8 mouse cellular contexts compared by ENCODE assay signal in genomic region chr6:5401394-5401793, GRCm38 (mm10). TPM values are rescaled to one million over a fixed set of nuclear protein-coding genes. Genes with fewer than 3 reads are reported as not detected.
DNase-seq lines count a peak whose midpoint lies in the region; ATAC-seq and TF ChIP-seq lines count a peak whose summit lies in the region.

No protein-coding gene starts in this region.

- no peak overlapping the region for H3K4me3 ChIP-seq in lung, embryonic 14.5 days (ENCODE audit: low read depth, low read length)

- H3K36me3 ChIP-seq in lung, embryonic 14.5 days (ENCODE audit: insufficient read depth) = no peaks in the 10 kb centered on the region

- peak; percentile 61; the same call in 1 of the 2 replicates for ATAC-seq in erythroid progenitor cell, adult 5-6 weeks (replicated peaks; ENCODE audit: low FRiP score, poor library complexity, severe bottlenecking)
- peak; percentile 91; the same call in 1 of the 2 replicates for ATAC-seq in lung, embryonic 14.5 days (ENCODE audit: insufficient read depth)

- no peak overlapping the region for H3K27ac ChIP-seq in lung, embryonic 14.5 days (ENCODE audit: low read depth)

- intact Hi-C loops in heart, postnatal 10 days (cut with DNase I) = loop anchor here (5.0 to 10.0 kb wide), 2 partner anchors 984 to 1887 kb away; no protein-coding TSS in a partner anchor

- H3K4me1 ChIP-seq in lung, embryonic 14.5 days (ENCODE audit: insufficient read depth) = no peaks in the 10 kb centered on the region

- H3K4me2 ChIP-seq in lung, embryonic 14.5 days = no peak overlapping the region

- 1% methylated on average over 3 of the region's 3 CpGs for WGBS in lung, embryonic 14.5 days

- no peaks in the 10 kb centered on the region for H3K9me3 ChIP-seq in lung, embryonic 14.5 days (ENCODE audit: low read depth, low read length)

- TF ChIP-seq CTCF in lung, embryonic 14.5 days (IDR thresholded peaks at IDR 0.05; ENCODE audit: low read depth) = peak; percentile 90

- peak; percentile 60 for DNase-seq in CD4-positive, CD25-positive, alpha-beta regulatory T cell, adult 2 months (ENCODE audit: low read depth, low spot score)
- DNase-seq in adrenal gland, adult 2 months = peak; percentile 61
- peak; percentile 76 to 81 for DNase-seq in heart, postnatal 10 days
- DNase-seq in kidney, postnatal 4 days = peak; percentile 79 to 83
- DNase-seq in lung, embryonic 14.5 days = peak; percentile 89
- peak; percentile 43 for DNase-seq in ovary, postnatal 14 days (ENCODE audit: low spot score)
- peak; percentile 78 for DNase-seq in thymus, postnatal 4 days

- H3K27me3 ChIP-seq in lung, embryonic 14.5 days (ENCODE audit: insufficient read depth, low read length) = no peaks in the 10 kb centered on the region

- no peak overlapping the region for H3K9ac ChIP-seq in lung, embryonic 14.5 days

RNA-seq across cellular contexts. Expression of gene Asb4, which starts 18.2 kb away (rescaled TPM):
- total RNA-seq in adrenal gland, adult 2 months (2021) = 1 to 10 TPM; 1.6 to 2.4 TPM
- 0.68 and 1.8 TPM in 2 replicates for polyA plus RNA-seq in adrenal gland, adult 2 months (2012; rRNA removed)
- not detected in 2 replicates for total RNA-seq in erythroid progenitor cell, adult 5-6 weeks (2015; ENCODE audit: low replicate concordance)
- not detected in 2 replicates for total RNA-seq in erythroid progenitor cell, adult 5-6 weeks (2017; ENCODE audit: low replicate concordance)
- total RNA-seq in heart, postnatal 10 days (2021) = 10 to 100 TPM in 1 of 2 experiments, 1 to 10 TPM in 1; 6.5 to 11.9 TPM
- 8.6 and 10.8 TPM in 2 replicates for polyA plus RNA-seq in lung, embryonic 14.5 days (2014; fragmentation: Nextera tagmentation; extraction: Ambion mirVana)
